Mouse (Mus musculus) MEL-GATA-1-ER (cell line): ENCODE results near the gene Poc1b.
"Not testable (repeated sequence)": the region's sequence is repeated elsewhere in the genome, so short reads cannot be mapped to it uniquely, and the experiment has no call there.

Source experiments
- DNase-seq: peaks from one replicate; pipeline ENCODE4 v3.0.0-alpha.2; 2012; ENCODE audit warnings: low read depth; ENCODE audit errors: extremely low read depth

The Poc1b gene

DNA sequence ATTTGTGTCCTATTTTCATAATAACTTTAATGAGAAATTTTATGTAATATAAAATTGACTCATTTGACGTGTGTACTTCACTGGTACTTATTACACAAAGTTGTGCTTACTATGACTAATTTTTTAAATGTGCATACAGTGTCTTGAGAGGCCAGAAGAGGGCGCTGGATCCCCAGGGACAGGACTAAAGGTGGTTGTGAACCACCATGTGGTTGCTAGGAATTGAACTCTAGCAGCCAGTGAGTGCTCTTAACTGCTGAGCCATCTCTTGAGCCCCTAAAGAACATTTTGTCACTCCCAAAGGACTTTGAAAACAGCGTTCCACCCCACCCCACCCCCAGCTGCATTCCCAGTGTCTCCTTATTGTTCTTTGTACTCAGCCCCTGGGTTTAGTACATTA lies 84.0 kb downstream of the Poc1b start:
- DNase-seq = peak; percentile 43

DNA sequence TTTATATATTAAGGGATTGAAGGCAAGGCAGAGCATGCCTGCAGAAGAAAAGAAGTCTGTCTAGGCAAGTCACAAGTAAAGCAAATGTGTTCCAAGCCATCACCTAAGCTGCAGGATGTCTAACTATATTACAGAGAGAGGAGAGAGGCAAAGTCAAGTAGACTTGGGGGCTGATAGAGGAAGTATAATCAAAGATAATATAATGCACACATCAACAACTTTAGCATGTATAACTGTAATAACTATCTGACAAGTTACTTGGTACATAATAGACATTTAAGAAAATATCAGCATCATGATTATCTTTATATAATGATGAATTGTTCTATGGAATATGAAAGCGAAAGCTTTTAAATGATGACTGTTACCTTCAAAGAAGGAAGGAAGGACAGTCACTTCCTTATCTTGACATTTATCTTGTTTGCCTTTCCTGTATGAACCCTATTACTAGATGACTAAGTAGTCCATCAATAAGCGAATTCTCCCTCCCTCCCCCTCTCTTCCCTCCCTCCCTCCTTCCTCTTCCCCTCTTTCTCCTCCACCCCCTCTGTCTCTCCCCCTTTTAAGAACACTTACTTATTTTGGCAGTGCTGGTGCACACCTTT lies 87.7 kb downstream of the Poc1b start:
- no peak for DNase-seq

- no peak for DNase-seq
These were observed 89.7 kb downstream of the Poc1b start for GRCm38 (mm10) chr10:99196556-99196955.

- DNase-seq = no peak
These were observed 90.3 kb downstream of the Poc1b start for GRCm38 (mm10) chr10:99197125-99197524.

DNA sequence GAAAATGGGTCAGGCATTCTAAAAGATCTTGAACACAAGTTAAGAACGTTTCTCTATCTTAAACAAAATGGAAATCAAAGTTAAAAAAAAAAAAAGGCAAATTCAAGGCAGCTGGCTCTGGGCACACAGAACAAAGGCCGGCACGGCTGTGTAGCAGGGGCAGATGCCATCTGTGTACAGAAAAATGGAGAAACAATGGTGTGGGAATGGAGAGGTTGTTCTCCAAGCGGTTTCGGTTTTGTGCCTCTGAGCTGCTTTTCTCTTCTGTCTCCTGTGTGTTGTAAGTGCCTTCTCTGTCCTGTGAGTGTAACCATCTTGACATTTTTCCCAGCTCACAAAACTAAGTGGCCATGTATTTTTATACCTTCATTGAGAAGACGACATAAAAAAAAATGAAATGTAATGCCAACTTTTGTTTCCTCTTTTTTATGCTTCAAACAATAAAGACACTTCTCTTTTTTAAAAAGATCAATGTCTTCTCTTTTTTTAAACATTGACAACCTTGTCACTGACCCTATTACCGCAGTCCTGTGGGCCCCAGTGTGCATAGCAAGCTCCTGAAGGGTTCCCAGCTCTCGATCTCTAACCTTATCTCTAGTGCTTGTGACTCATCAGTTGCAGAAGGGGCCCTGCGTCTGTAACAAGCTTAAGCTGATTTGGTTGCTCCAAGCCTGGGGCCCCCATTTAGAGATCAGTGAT lies 90.9 kb downstream of the Poc1b start:
- DNase-seq = peak; percentile 50

GRCm38 (mm10) chr10:99198946-99199345 lies 92.1 kb downstream of the Poc1b start:
- DNase-seq = no peak

GRCm38 (mm10) chr10:99200944-99201343 lies 94.1 kb downstream of the Poc1b start:
- DNase-seq = no peak

DNA sequence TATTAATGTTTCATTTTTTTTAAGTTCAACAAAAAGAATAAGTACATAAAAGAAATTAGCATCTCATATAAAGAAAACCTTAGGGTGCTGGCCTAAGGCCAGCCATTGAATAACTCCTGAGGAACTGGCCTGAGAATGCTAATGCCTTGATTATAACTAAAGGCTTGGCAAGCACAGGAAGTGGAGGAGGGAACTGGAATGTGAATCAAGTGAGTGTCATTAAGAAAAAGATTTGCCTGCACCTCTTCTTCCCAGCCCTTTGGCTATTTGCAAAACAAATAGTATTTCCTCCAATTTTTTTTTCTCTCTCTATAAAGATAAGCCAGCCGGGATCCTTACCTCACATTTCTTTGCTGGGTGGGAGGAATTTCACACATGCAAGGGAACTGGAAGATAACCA lies 95.0 kb downstream of the Poc1b start:
- DNase-seq = no peak

- no peak for DNase-seq
These were observed 95.5 kb downstream of the Poc1b start for GRCm38 (mm10) chr10:99202363-99202762.

- no peak for DNase-seq
These were observed 96.3 kb downstream of the Poc1b start for GRCm38 (mm10) chr10:99203163-99203562.

GRCm38 (mm10) chr10:99203577-99204487 lies 97.0 kb downstream of the Poc1b start:
- DNase-seq = no peak

GRCm38 (mm10) chr10:99204553-99204952 lies 97.7 kb downstream of the Poc1b start:
- no peak for DNase-seq

- DNase-seq = no peak
These were observed 100.3 kb downstream of the Poc1b start for GRCm38 (mm10) chr10:99207121-99207520.

- no peak for DNase-seq
These were observed 102.4 kb downstream of the Poc1b start for GRCm38 (mm10) chr10:99209146-99209800.

- DNase-seq = no peak
These were observed 104.2 kb downstream of the Poc1b start for GRCm38 (mm10) chr10:99211021-99211420.

DNA sequence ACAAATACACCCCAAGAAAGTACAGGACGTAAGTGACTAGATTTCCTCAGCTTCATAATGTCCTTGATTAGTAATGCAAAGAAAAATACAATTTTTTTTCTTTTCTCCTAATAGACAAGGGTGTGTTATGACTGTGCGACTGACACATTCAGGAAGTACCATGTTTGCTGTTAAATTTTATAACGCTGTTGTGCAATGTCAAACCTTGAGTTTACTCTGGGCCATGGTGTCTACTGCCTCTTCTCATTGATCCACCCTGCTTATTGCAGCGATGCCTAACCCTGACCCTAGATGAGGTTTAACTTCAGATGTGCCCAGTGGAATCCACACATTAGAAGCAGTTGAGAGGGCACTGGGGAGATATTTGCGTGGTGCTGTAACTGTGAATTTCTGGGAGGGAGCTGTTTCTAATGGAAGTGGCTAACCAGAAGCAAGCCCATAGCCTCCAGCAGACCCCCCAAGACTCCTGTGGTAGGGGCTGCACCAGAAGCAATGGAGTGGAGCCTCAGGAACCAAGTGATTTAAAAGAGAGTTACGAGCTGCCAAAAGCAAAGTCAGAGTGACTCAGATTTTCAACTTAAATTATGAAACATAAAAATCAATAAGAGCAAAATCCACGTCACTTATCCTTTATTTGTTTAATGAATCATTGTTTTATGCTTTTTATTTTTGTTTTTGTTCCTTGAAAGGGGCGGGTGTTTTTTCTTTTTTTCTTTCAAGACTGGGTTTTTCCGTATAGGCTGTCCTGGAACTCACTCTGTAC lies 104.8 kb downstream of the Poc1b start:
- no peak for DNase-seq

- DNase-seq = no peak
These were observed 107.8 kb downstream of the Poc1b start for GRCm38 (mm10) chr10:99214421-99215299.

- DNase-seq = not testable (repeated sequence)
These were observed 109.7 kb downstream of the Poc1b start for GRCm38 (mm10) chr10:99216570-99216969.

- DNase-seq = no peak
These were observed 114.7 kb downstream of the Poc1b start for GRCm38 (mm10) chr10:99221540-99221939.

GRCm38 (mm10) chr10:99222726-99223125 lies 115.9 kb downstream of the Poc1b start:
- DNase-seq = no peak
